Comparison of ENCODE assay signal across 8 mouse cellular contexts in genomic region chr7:130837941-130838657, GRCm38 (mm10). TPM values are rescaled to one million over a fixed set of nuclear protein-coding genes. Genes with fewer than 3 reads are reported as not detected.
DNase-seq lines count a peak whose midpoint lies in the region; ATAC-seq and TF ChIP-seq lines count a peak whose summit lies in the region.

No protein-coding gene starts in this region.

- no peaks in the 10 kb centered on the region for H3K36me3 ChIP-seq in stomach, embryonic 16.5 days (ENCODE audit: control insufficient read depth, insufficient read depth, low read length)
- H3K36me3 ChIP-seq in stomach, postnatal 0 days (ENCODE audit: control insufficient read depth, insufficient read depth, low read length): no peaks in the 10 kb centered on the region
- no peaks in the 10 kb centered on the region for H3K36me3 ChIP-seq in forebrain, embryonic 10.5 days (replicated peaks)

- 0 out of 2 replicates have a peak overlapping the region, but pooled peaks have one; percentile 3 for H3K9ac ChIP-seq in stomach, embryonic 16.5 days (ENCODE audit: low read length)
- no peak overlapping the region for H3K9ac ChIP-seq in stomach, postnatal 0 days (ENCODE audit: low read length)

- WGBS in stomach, embryonic 16.5 days: 53% methylated on average over 12 of the region's 12 CpGs
- 50% methylated on average over 12 of the region's 12 CpGs for WGBS in stomach, postnatal 0 days
- 18% methylated on average over 12 of the region's 12 CpGs for WGBS in forebrain, embryonic 10.5 days

- no peak for TF ChIP-seq EP300 in stomach, postnatal 0 days (optimal IDR thresholded peaks at IDR 0.05)

- no peak overlapping the region for H3K4me3 ChIP-seq in stomach, embryonic 16.5 days (replicated peaks; ENCODE audit: low read length)
- H3K4me3 ChIP-seq in stomach, postnatal 0 days (ENCODE audit: low read depth, low read length): no peak overlapping the region
- peak overlapping the region; percentile 16; the same call in 1 of the 2 replicates for H3K4me3 ChIP-seq in forebrain, embryonic 10.5 days

- no peak overlapping the region for H3K4me2 ChIP-seq in stomach, embryonic 16.5 days (ENCODE audit: low read depth, low read length)
- no peak overlapping the region for H3K4me2 ChIP-seq in stomach, postnatal 0 days (replicated peaks; ENCODE audit: low read depth)

- peaks cover 22% of the 10 kb centered on the region for H3K4me1 ChIP-seq in stomach, embryonic 16.5 days (ENCODE audit: control insufficient read depth, insufficient read depth, low read length)
- peaks cover 7% of the 10 kb centered on the region; the same call in 1 of the 2 replicates for H3K4me1 ChIP-seq in stomach, postnatal 0 days (replicated peaks; ENCODE audit: control insufficient read depth, insufficient read depth)
- peaks cover 55% of the 10 kb centered on the region for H3K4me1 ChIP-seq in forebrain, embryonic 10.5 days

- no peak for DNase-seq in stomach, postnatal 0 days (ENCODE audit: low spot score)
- DNase-seq in forebrain, embryonic 10.5 days (ENCODE audit: extremely low spot score, low spot score): peak; percentile 80
- DNase-seq in kidney, postnatal 10 days: peak; percentile 78
- no peak for DNase-seq in lung, postnatal 25 days (ENCODE audit: low spot score)
- no peak for DNase-seq in gastrocnemius, adult 8-10 months (ENCODE audit: low spot score in 2 of 2)
- no peak for DNase-seq in thymus, postnatal 36 days

- H3K27ac ChIP-seq in stomach, embryonic 16.5 days (ENCODE audit: low read length): no peak overlapping the region
- H3K27ac ChIP-seq in stomach, postnatal 0 days (replicated peaks): no peak overlapping the region
- H3K27ac ChIP-seq in forebrain, embryonic 10.5 days: peak overlapping the region; percentile 81

- TF ChIP-seq CTCF in stomach, postnatal 0 days (IDR thresholded peaks at IDR 0.05; ENCODE audit: low read depth): no peak

- no peak for ATAC-seq in stomach, embryonic 16.5 days (ENCODE audit: insufficient read depth, low FRiP score)
- ATAC-seq in stomach, postnatal 0 days (ENCODE audit: low FRiP score, low TSS enrichment): no peak
- ATAC-seq in monocyte, adult 5-6 weeks (replicated peaks; ENCODE audit: insufficient number of reproducible peaks, low FRiP score, low TSS enrichment, poor library complexity, severe bottlenecking): no peak

- no peaks in the 10 kb centered on the region for H3K9me3 ChIP-seq in stomach, embryonic 16.5 days (replicated peaks; ENCODE audit: control insufficient read depth, low read length)
- no peaks in the 10 kb centered on the region for H3K9me3 ChIP-seq in stomach, postnatal 0 days (ENCODE audit: control insufficient read depth, low read length)
- no peaks in the 10 kb centered on the region for H3K9me3 ChIP-seq in forebrain, embryonic 10.5 days

- H3K27me3 ChIP-seq in stomach, embryonic 16.5 days (ENCODE audit: control insufficient read depth, insufficient read depth, low read length): no peaks in the 10 kb centered on the region
- no peaks in the 10 kb centered on the region for H3K27me3 ChIP-seq in stomach, postnatal 0 days (ENCODE audit: control insufficient read depth, insufficient read depth, low read length)
- peaks cover 96% of the 10 kb centered on the region for H3K27me3 ChIP-seq in forebrain, embryonic 10.5 days (ENCODE audit: poor library complexity, severe bottlenecking)

RNA-seq across cellular contexts. Expression of gene Plekha1, which starts 27.5 kb away (rescaled TPM):
- polyA plus RNA-seq in stomach, embryonic 16.5 days (2015; fragmentation: Nextera tagmentation; extraction: Ambion mirVana): 57.2 and 64.6 TPM in 2 replicates
- polyA plus RNA-seq in stomach, postnatal 0 days (2015; fragmentation: Nextera tagmentation; extraction: Ambion mirVana): 32.1 and 34.1 TPM in 2 replicates
- polyA plus RNA-seq in forebrain, embryonic 10.5 days (2016; fragmentation: Nextera tagmentation; extraction: Ambion mirVana): 31.7 and 37.3 TPM in 2 replicates
- total RNA-seq in monocyte, adult 5-6 weeks (2017): 41.0 to 79.7 TPM (median 50.4 TPM) in 3 replicates
- total RNA-seq in gastrocnemius, adult 8-10 months (2022): 10 to 100 TPM; 25.3 to 34.4 (median 28.3) TPM

Comparison
In these comparisons a context has a peak if more than half of its experiments do, and no peak if none do; other contexts are left out.
1. DNase-seq: peak in forebrain, embryonic 10.5 days (single experiment) and kidney, postnatal 10 days (single experiment); none in stomach, postnatal 0 days (single experiment), lung, postnatal 25 days (single experiment), gastrocnemius, adult 8-10 months (0 of 2) and thymus, postnatal 36 days (0 of 2).